Mouse (Mus musculus) heart, postnatal 0 days (tissue): Measurements from ENCODE around the gene Gm13276.

Source experiments
- CTCF ChIP-seq: IDR thresholded peaks from 2 replicates; pipeline ENCODE4 v1.5.1; 2016; ENCODE audit warnings: antibody characterized with exemption, control low read depth, low read depth
- EP300 ChIP-seq: IDR thresholded peaks from 2 replicates; pipeline ENCODE4 v1.6.1; 2016; ENCODE audit warnings: antibody characterized with exemption, low read depth

- TF ChIP-seq CTCF, result peak; percentile 26; the same call in 1 of the 2 replicates
- TF ChIP-seq EP300, result no peak
Measured at GRCm38 (mm10) chr4:88742771-88743371, 42.6 kb upstream of the Gm13276 start.
